Mouse (Mus musculus) heart, embryonic 10.5 days (tissue): ENCODE measurements at regions not wholly inside any gene's neighbourhood (a gene's known extent, or its start where the extent isn't known, plus 50 kb on each side); places are given as distances from the start of the nearest gene placed in this dataset.

Experiments
- DNase-seq: peaks from one replicate; pipeline ENCODE4 v3.0.0-alpha.2; 2017; ENCODE audit warnings: low spot score
- H3K27ac ChIP-seq: fragments of 300-500 bp; sonication (generic); 2 replicates; pipeline ENCODE4 v1.5.1; 2016; ENCODE audit warnings: mild to moderate bottlenecking
- H3K27me3 ChIP-seq: fragments of 300-500 bp; sonication (generic); 2 replicates; pipeline ENCODE4 v1.6.1; 2016; ENCODE audit warnings: mild to moderate bottlenecking; ENCODE audit not compliant: poor library complexity, insufficient read depth, severe bottlenecking
- H3K36me3 ChIP-seq: fragments of 300-500 bp; sonication (generic); 2 replicates; pipeline ENCODE4 v1.6.1; 2016; ENCODE audit warnings: mild to moderate bottlenecking, moderate library complexity
- H3K4me1 ChIP-seq: fragments of 300-500 bp; sonication (generic); 2 replicates; pipeline ENCODE4 v1.6.1; 2016; ENCODE audit warnings: mild to moderate bottlenecking
- H3K4me3 ChIP-seq: fragments of 300-500 bp; sonication (generic); 2 replicates; pipeline ENCODE4 v1.5.1; 2016; ENCODE audit warnings: mild to moderate bottlenecking, moderate library complexity
- H3K9me3 ChIP-seq: fragments of 300-500 bp; sonication (generic); 2 replicates; pipeline ENCODE4 v1.6.1; 2016; ENCODE audit warnings: mild to moderate bottlenecking, moderate library complexity
- WGBS: fragments of 180-500 bp; shearing (Covaris S2); methylation state at CpG from one replicate; pipeline ENCODE4 v1.1.7; 2016; 5-methylcytosine and 5-hydroxymethylcytosine counted together

GRCm38 (mm10) chr11:64173421-64174062 is 94.3 kb upstream of the Cox10 start:
- Histone ChIP-seq H3K4me1 (peaks cover 1% of the 10 kb centered on the region; the same call in 1 of the 2 replicates), H3K36me3 (no peaks in the 10 kb centered on the region), H3K9me3 (no peaks in the 10 kb centered on the region), H3K27me3 (peaks cover 65% of the 10 kb centered on the region), H3K4me3 (no peak overlapping the region), H3K27ac (no peak overlapping the region)
- WGBS, result 59% methylated on average over 4 of the region's 4 CpGs
- no peak for DNase-seq

DNA sequence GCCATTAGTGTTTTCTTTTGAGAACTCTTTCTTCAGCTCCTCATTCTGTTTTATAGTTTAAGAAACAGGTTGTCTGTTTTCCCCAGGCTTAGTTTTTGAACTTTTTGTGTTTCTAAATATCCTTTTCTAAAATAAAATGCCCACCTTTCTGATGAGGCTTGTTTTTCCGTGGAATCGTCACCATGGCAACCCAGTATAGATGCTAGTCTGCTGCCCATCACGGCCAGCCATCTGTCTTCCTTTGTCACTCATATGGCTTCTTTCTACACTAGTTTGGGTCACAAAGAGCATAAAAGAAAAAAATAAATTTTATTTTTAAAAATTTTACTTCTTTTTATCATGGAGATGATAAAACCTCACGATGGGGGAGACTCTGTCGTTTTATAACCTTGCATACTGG is 93.7 kb upstream of the Cox10 start:
- Histone ChIP-seq H3K9me3 (no peaks in the 10 kb centered on the region), H3K27ac (no peak overlapping the region)

GRCm38 (mm10) chr11:64168626-64169025 is 89.4 kb upstream of the Cox10 start:
- Histone ChIP-seq H3K4me1 (peaks cover 5% of the 10 kb centered on the region; the same call in 1 of the 2 replicates), H3K9me3 (no peaks in the 10 kb centered on the region), H3K36me3 (no peaks in the 10 kb centered on the region), H3K27me3 (peaks cover 45% of the 10 kb centered on the region), H3K27ac (no peak overlapping the region), H3K4me3 (no peak overlapping the region)
- DNase-seq, result no peak
- WGBS, result 59% methylated on average over 8 of the region's 8 CpGs

More for the DNA sequence above, 93.7 kb upstream of the Cox10 start:
- Histone ChIP-seq H3K27me3 (peaks cover 70% of the 10 kb centered on the region), H3K4me3 (no peak overlapping the region), H3K36me3 (no peaks in the 10 kb centered on the region), H3K4me1 (peaks cover 5% of the 10 kb centered on the region; the same call in 1 of the 2 replicates)
- no peak for DNase-seq
- WGBS, result 76% methylated on average over 5 of the region's 5 CpGs

DNA sequence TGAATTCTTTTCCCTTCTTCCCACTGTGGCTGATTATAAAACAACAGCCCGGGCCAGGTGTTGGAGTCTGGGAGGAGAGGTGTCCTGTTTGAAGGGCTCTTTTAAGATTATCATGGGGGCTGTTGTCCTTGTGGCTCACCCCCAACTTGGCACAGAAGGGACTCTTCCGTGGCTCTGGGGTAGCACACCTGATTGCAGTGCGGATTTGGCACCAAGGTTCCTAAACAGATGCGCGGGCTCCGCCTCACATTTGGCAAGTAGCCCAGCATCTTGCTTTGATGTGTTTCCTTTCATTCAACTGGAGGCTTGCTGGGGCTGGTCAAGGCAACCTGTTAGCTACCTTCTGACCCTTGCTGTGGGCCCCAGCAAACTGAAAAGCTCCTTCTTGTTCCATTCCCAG is 85.5 kb upstream of the Cox10 start:
- H3K36me3 ChIP-seq, result no peaks in the 10 kb centered on the region
- peaks cover 21% of the 10 kb centered on the region for H3K27me3 ChIP-seq
- no peak overlapping the region for H3K27ac ChIP-seq
- H3K9me3 ChIP-seq, result no peaks in the 10 kb centered on the region
- peaks cover 5% of the 10 kb centered on the region; the same call in 1 of the 2 replicates for H3K4me1 ChIP-seq
- H3K4me3 ChIP-seq, result no peak overlapping the region
- DNase-seq, result no peak
- WGBS, result 74% methylated on average over 6 of the region's 6 CpGs

DNA sequence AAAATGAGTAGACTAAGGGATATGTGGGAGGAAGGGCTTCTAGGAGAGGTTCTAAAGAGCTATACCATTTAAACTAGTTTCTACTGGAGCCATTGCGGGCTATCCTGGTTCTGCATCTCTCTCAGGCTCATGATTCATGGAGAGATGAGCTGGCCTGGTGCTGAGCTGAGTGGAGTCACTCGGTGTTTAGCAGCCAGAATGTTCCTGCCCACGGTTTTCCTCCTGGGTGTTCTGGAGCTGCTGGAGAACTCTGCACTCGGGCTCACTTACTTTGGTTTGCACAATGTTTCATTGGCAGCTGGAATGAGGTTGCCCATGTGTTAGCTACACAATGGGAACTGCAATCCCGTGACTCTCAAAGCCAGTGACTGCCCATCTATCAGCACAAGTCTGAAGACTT is 79.0 kb upstream of the Cox10 start:
- Histone ChIP-seq H3K4me1 (no peaks in the 10 kb centered on the region), H3K27me3 (0 out of 2 replicates have a peak, but pooled peaks cover 8% of the 10 kb centered on the region), H3K4me3 (no peak overlapping the region), H3K27ac (no peak overlapping the region), H3K9me3 (no peaks in the 10 kb centered on the region), H3K36me3 (no peaks in the 10 kb centered on the region)
- no peak for DNase-seq
- WGBS, result 79% methylated on average over 5 of the region's 5 CpGs

GRCm38 (mm10) chr11:64156640-64157039 is 77.4 kb upstream of the Cox10 start:
- no peak overlapping the region for H3K27ac ChIP-seq
- H3K9me3 ChIP-seq, result no peaks in the 10 kb centered on the region
- no peak for DNase-seq
- 0 out of 2 replicates have a peak, but pooled peaks cover 5% of the 10 kb centered on the region for H3K27me3 ChIP-seq
- H3K36me3 ChIP-seq, result no peaks in the 10 kb centered on the region
- 89% methylated on average over 7 of the region's 7 CpGs for WGBS
- no peaks in the 10 kb centered on the region for H3K4me1 ChIP-seq
- no peak overlapping the region for H3K4me3 ChIP-seq

DNA sequence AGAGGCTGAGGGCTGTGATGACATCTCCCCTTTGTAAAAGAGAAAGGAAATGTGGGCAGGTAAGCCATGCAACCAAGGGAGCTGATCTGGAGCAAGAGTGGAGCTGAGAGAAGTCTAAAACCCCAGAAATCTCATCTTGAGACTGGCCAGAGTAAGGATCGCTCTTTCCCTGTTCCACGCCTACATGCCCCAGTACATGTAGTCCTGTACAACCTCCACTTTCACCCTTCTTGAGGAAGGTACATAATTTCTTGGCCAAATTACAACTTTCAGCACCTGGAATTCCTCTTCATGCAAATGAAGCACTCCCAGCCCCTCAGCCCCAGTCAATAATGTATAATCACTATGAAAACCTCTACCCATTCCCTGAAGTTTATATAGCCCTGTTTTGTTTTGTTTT is 60.2 kb upstream of the Cox10 start:
- Histone ChIP-seq H3K4me1 (no peaks in the 10 kb centered on the region), H3K27me3 (peaks cover 18% of the 10 kb centered on the region), H3K36me3 (no peaks in the 10 kb centered on the region), H3K9me3 (no peaks in the 10 kb centered on the region), H3K4me3 (no peak overlapping the region), H3K27ac (no peak overlapping the region)
- WGBS, result 95% methylated on average over 2 of the region's 2 CpGs
- no peak for DNase-seq

DNA sequence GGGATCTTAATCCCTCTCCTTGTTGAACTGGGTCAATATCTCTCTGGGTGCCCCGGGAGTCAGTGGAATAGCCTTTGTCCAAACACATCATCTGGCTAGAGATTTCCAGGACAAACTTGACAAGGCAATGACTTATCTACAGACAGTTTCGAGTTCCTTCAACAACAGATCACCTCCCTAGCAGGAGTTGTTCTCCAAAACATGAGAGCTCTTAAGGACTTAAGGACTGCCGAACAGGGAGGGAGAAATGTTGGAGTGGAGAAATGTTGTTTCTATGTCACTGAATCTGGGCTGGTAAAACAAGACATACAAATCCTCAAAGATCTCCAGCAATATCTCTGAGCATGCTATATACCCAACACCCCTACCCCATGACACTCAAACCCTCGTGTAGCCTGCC is 59.7 kb upstream of the Cox10 start:
- Histone ChIP-seq H3K4me3 (no peak overlapping the region), H3K27ac (no peak overlapping the region), H3K27me3 (peaks cover 24% of the 10 kb centered on the region), H3K4me1 (no peaks in the 10 kb centered on the region), H3K9me3 (no peaks in the 10 kb centered on the region), H3K36me3 (no peaks in the 10 kb centered on the region)
- no peak for DNase-seq
- 58% methylated on average over 4 of the region's 4 CpGs for WGBS

DNA sequence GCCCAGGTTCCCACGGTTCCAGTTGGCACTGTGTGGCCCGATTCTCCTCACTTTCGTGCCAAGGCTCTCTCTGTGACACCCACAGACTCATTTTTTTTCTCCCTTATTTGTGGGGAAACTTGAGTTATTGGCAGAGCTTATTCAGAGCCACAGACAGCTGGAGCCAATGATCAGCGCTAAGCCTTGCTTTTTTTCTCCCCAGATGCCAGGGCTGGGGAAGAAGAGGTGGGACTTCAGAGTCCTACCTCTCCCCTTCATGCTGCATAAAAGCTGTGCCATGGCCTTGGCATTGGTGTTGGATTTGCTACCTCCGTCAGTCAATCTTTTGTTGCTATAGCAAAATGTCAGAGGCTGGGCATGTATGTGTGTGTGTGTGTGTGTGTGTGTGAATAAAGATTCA is 56.5 kb upstream of the Cox10 start:
- H3K36me3 ChIP-seq, result no peaks in the 10 kb centered on the region
- H3K4me1 ChIP-seq, result no peaks in the 10 kb centered on the region
- no peak for DNase-seq
- H3K27ac ChIP-seq, result no peak overlapping the region
- 88% methylated on average over 5 of the region's 5 CpGs for WGBS
- H3K27me3 ChIP-seq, result peaks cover 32% of the 10 kb centered on the region
- no peak overlapping the region for H3K4me3 ChIP-seq
- H3K9me3 ChIP-seq, result no peaks in the 10 kb centered on the region

- peaks cover 34% of the 10 kb centered on the region for H3K27me3 ChIP-seq
- no peak for DNase-seq
- 80% methylated on average over 2 of the region's 2 CpGs for WGBS
- H3K4me3 ChIP-seq, result no peak overlapping the region
- no peaks in the 10 kb centered on the region for H3K4me1 ChIP-seq
- no peaks in the 10 kb centered on the region for H3K9me3 ChIP-seq
- H3K36me3 ChIP-seq, result no peaks in the 10 kb centered on the region
- no peak overlapping the region for H3K27ac ChIP-seq
These were observed 56.0 kb upstream of the Cox10 start for GRCm38 (mm10) chr11:64135308-64135591.

GRCm38 (mm10) chr11:64134571-64135307 is 55.5 kb upstream of the Cox10 start:
- DNase-seq, result no peak
- Histone ChIP-seq H3K4me1 (no peaks in the 10 kb centered on the region; the same call in 1 of the 2 replicates), H3K27me3 (peaks cover 34% of the 10 kb centered on the region), H3K36me3 (no peaks in the 10 kb centered on the region), H3K4me3 (no peak overlapping the region), H3K9me3 (no peaks in the 10 kb centered on the region), H3K27ac (no peak overlapping the region)
- WGBS, result 89% methylated on average over 15 of the region's 15 CpGs
